Mouse (Mus musculus): ENCODE results near the gene Wfs1. TPM values are rescaled to one million over a fixed set of nuclear protein-coding genes. Genes with fewer than 3 reads are reported as not detected.
"Not testable (repeated sequence)": the region's sequence is repeated elsewhere in the genome, so short reads cannot be mapped to it uniquely, and the experiment has no call there.

Gene Wfs1
- total RNA-seq, 1 experiment from 2014 or later: 2.3 TPM

GRCm38 (mm10) chr5:36938991-36939390 is 50.0 kb downstream of the Wfs1 start:
- not testable (repeated sequence) for ATAC-seq (ENCODE audit: extremely low read depth, insufficient number of reproducible peaks, low FRiP score, poor library complexity, severe bottlenecking)

DNA sequence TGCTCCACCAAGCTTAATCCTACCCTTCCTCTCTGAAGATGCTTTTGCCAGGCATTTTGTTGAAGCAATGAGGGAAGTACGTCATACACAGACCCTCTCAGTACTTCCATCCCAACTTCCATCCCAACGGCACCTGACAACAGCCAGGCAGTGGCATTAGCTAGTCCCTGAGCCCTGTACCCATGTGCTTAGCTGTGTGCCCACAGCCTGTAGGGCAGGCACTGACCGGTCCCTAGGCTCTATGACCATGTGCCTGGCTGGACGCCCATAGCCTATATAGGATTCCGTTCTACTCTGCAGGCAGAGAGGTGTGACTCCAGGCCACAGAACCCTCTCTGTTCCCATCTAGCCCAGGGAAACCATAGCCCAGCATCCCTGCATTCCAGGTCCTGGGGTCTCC is 51.0 kb downstream of the Wfs1 start:
- ATAC-seq (ENCODE audit: extremely low read depth, insufficient number of reproducible peaks, low FRiP score, poor library complexity, severe bottlenecking): no peak

GRCm38 (mm10) chr5:36936548-36936947 is 52.5 kb downstream of the Wfs1 start:
- ATAC-seq (ENCODE audit: extremely low read depth, insufficient number of reproducible peaks, low FRiP score, poor library complexity, severe bottlenecking): no peak

GRCm38 (mm10) chr5:36935486-36936473 is 53.2 kb downstream of the Wfs1 start:
- ATAC-seq (ENCODE audit: extremely low read depth, insufficient number of reproducible peaks, low FRiP score, poor library complexity, severe bottlenecking): no peak

- ATAC-seq (ENCODE audit: extremely low read depth, insufficient number of reproducible peaks, low FRiP score, poor library complexity, severe bottlenecking): no peak
Measured at GRCm38 (mm10) chr5:36933383-36933782, 55.6 kb downstream of the Wfs1 start.

DNA sequence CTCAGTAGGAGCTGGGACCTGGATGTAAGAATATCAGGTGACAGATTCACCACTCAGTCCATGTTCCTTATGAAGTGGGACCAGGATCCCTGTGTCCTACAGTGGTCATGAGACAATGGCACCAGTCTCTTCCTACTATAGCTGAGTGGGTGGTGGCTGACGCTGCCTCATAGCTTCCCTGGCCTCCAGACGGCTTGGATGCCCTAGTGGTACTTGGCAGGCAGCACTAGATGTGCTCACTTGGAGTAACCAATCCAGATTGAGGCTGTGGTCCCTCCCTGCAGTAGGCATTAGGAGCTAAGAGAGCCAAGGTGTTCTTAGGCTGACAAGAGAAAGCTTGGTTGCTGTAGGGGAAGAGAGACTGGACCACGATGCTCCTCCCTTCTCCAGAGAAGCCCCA is 59.6 kb downstream of the Wfs1 start:
- ATAC-seq (ENCODE audit: extremely low read depth, insufficient number of reproducible peaks, low FRiP score, poor library complexity, severe bottlenecking): no peak

GRCm38 (mm10) chr5:36928701-36929100 is 60.3 kb downstream of the Wfs1 start:
- ATAC-seq (ENCODE audit: extremely low read depth, insufficient number of reproducible peaks, low FRiP score, poor library complexity, severe bottlenecking): no peak

DNA sequence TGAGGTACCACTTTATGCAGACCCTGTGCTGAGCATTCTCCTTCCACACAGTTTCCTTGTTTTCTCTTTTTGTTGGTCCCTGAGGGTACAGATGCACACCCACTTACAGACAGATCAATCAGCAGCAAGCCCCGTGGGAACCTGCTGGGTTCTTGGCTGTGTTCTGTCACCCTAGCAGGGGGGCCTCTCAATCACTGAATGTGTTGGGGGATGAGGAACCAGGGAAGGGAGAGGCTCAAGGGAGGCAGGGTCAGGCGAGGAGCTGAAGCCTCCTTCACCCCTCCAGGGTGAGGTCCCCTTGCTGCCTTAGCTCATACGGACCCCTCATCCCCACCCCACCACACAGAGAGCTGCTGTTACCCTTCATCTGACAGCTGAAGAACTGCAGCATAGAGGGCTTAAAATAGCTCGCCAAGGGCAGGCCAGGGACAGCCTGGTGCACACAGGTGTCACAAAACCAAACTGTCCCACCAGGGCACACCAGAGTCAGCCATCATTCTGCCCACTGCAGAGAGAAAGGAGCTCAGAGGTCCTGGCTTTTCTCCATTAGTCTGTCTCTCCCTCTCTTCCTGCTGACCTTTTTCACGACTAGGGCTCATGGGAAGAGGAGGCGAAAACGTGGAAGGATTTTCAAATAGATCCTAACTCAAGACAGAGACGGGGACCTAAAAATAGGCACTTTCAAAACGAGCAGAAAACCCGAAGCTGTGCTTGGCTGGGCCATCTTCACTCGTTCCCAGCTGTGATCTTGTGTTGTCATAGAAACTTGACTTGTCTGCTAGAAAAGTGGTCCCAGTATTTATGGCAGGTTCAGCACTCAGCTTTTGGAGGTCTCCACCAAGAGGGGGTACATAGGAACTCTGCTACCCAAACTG is 64.9 kb downstream of the Wfs1 start:
- ATAC-seq (ENCODE audit: extremely low read depth, insufficient number of reproducible peaks, low FRiP score, poor library complexity, severe bottlenecking): no peak

DNA sequence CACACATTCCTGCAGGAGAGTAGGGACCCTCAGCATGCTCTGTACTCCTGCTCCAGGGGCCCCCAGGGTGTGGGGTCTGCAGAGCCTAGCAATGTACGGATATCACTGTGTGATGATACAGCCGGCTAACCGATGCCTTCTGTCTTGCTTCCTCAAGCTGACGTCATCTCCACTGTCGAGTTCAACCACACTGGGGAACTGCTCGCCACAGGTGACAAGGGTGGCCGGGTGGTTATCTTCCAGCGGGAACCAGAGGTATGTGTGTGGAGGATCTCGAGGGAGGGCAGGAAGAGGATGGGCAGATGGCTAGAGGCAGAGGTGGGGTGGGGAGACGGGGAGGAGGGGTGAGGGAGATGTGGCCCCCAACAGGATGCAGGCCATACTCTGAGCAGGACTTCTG is 66.2 kb downstream of the Wfs1 start:
- ATAC-seq (ENCODE audit: extremely low read depth, insufficient number of reproducible peaks, low FRiP score, poor library complexity, severe bottlenecking): no peak

DNA sequence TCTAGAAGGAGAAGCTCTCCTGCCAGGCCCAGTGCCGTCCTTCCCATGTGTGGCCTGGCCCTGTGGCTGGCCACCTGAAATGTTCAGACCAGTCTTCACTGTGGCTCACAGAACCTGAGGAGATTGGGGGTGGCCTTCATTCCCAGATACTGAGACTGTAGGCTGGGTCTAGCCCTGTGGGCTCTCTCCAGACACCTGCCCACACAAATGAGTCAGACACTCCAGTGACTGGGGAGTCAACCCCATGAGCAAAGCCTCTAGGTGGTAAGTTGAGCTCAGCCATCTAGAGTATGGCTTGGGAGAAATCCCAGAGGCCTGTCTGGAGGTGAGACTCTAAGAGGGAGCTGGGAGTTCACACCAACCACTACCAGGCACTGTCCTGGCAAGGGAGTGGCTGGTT is 67.1 kb downstream of the Wfs1 start:
- no peak for ATAC-seq (ENCODE audit: extremely low read depth, insufficient number of reproducible peaks, low FRiP score, poor library complexity, severe bottlenecking)

DNA sequence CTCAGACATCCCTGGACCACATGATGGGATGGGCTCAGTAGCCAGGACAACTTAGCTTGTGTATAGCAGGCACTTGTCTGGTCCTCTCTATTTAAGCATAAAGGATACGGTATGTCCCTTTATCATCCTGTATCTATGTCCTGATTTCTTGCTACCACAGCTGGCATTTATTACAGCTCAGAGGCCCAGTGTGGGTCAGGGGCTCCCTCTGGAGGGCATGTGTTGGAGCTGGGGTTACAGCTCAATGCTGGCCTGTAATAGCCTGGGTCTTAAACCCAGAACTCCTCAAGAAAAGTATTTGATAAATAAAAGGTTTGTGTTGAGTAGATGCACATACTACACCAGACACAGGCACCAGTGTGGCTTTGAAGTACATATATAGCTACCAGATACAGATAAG is 68.9 kb downstream of the Wfs1 start:
- ATAC-seq (ENCODE audit: extremely low read depth, insufficient number of reproducible peaks, low FRiP score, poor library complexity, severe bottlenecking): no peak

DNA sequence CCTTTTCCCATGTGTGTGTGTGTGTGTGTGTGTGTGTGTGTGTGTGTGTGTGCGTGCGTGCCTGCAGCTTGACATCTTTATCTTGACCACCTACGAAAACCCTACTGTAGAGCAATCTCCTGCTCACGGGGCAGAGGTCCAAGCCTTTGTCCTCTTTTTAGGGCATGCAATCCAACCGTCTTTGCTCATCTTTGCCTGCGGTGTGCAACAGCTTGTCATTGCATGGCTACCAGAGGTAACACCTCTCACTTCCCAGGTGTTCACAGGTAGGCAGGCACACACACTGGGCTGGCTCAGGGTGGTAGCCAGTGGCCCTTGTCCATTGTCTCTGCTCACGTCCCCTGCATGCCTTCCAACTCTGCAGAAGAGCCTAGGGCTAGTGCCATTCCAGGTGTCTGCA is 71.0 kb downstream of the Wfs1 start:
- no peak for ATAC-seq (ENCODE audit: extremely low read depth, insufficient number of reproducible peaks, low FRiP score, poor library complexity, severe bottlenecking)

DNA sequence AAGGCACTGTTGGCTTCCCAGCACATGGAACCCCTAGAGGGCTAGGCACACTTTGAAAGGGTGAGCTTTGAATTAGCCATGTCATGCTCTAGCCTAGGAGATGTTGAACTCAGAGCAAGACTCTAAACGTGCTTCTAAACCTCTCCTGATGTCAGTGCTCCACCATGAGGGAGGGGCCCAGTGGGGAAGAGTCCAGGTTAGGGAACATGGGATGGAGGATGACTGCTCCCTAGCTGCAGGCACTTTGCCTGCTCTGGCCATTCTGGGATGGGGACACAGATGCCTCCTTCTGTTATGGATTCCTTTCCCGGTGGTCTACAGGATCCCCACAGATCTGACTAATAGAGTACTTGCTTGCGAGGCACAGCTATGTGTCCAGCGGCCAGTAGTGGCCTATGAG is 71.8 kb downstream of the Wfs1 start:
- no peak for ATAC-seq (ENCODE audit: extremely low read depth, insufficient number of reproducible peaks, low FRiP score, poor library complexity, severe bottlenecking)

DNA sequence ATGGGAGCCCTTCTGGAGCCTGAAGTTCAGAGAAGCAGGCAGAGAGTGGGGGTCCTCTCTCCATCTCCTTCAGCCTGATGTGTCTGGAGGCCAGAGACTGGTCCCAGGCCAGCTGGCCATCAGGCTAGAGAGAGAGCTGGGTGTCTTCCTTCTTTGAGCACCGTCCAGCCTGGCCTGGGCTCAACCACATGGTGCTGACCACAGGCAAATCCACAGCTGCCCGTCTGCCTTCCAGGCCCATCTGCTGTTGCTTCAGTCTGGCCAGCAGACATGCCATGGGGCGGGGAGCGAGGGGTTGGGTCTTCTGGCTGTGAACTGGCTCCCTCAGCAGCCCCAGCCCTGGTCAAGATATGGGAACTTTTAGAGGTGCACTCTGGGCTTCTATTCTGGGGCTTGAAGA is 72.4 kb downstream of the Wfs1 start:
- ATAC-seq (ENCODE audit: extremely low read depth, insufficient number of reproducible peaks, low FRiP score, poor library complexity, severe bottlenecking): no peak

Other genes with a start within 250 kb of the Wfs1 start
- 20.6 and 23.5 TPM in 2 replicates for gene Bloc1s4, start 240.6 kb downstream of the Wfs1 start, total RNA-seq (2017)
- gene Mrfap1, start 192.4 kb downstream of the Wfs1 start, total RNA-seq (2017): 192 and 198 TPM in 2 replicates
- gene Man2b2, start 158.6 kb downstream of the Wfs1 start, total RNA-seq (2017): 20.5 and 21.7 TPM in 2 replicates
- not detected in 2 replicates for gene Ppp2r2c, start 120.7 kb downstream of the Wfs1 start, total RNA-seq (2017)
- 9.0 and 9.5 TPM in 2 replicates for gene Gm1043, start 96.2 kb upstream of the Wfs1 start, total RNA-seq (2017)

Measured in neutrophil, adult 5-6 weeks (primary cell).